Mouse (Mus musculus) heart, postnatal 0 days (tissue): Measurements from ENCODE around the gene Cnga1. TPM values are rescaled to one million over a fixed set of nuclear protein-coding genes. Genes with fewer than 3 reads are reported as not detected.

Source experiments
- ATAC-seq: fragments of 200-750 bp; cut with Nextera tagmentation; 2 replicates; pipeline ENCODE4 v1.8.0; 2017; ENCODE audit warnings: low read depth, moderate number of reproducible peaks, moderate library complexity; ENCODE audit not compliant: insufficient read depth
- DNase-seq: peaks from one replicate; pipeline ENCODE4 v3.0.0-alpha.2; 2016; ENCODE audit warnings: low spot score
- H3K27ac ChIP-seq: fragments of 300-500 bp; sonication (generic); 2 replicates; pipeline ENCODE4 v1.5.1; 2014; ENCODE audit warnings: low read depth, mild to moderate bottlenecking
- H3K27me3 ChIP-seq: fragments of 300-500 bp; sonication (generic); 2 replicates; pipeline ENCODE4 v1.6.1; 2014; ENCODE audit warnings: low read length, mixed read lengths; ENCODE audit not compliant: control insufficient read depth, insufficient read depth
- H3K36me3 ChIP-seq: fragments of 300-500 bp; sonication (generic); replicated peaks from 2 replicates; pipeline ENCODE4 v1.6.1; 2014; ENCODE audit warnings: low read length, mixed read lengths; ENCODE audit not compliant: control insufficient read depth, insufficient read depth
- H3K4me1 ChIP-seq: fragments of 300-500 bp; sonication (generic); 2 replicates; pipeline ENCODE4 v1.6.1; 2014; ENCODE audit warnings: antibody characterized with exemption; ENCODE audit not compliant: control insufficient read depth, insufficient read depth
- H3K4me2 ChIP-seq: fragments of 300-500 bp; sonication (generic); 2 replicates; pipeline ENCODE4 v1.6.1; 2014; ENCODE audit warnings: low read depth, mild to moderate bottlenecking, low read length, moderate library complexity
- H3K4me3 ChIP-seq: fragments of 300-500 bp; sonication (generic); 2 replicates; pipeline ENCODE4 v1.5.1; 2014; ENCODE audit warnings: low read depth, low read length
- H3K9ac ChIP-seq: fragments of 300-500 bp; sonication (generic); replicated peaks from 2 replicates; pipeline ENCODE4 v1.6.1; 2014; ENCODE audit warnings: low read depth, low read length, mixed read lengths
- H3K9me3 ChIP-seq: fragments of 300-500 bp; sonication (generic); replicated peaks from 2 replicates; pipeline ENCODE4 v1.6.1; 2016; ENCODE audit warnings: low read length; ENCODE audit not compliant: control insufficient read depth
- CTCF ChIP-seq: IDR thresholded peaks from 2 replicates; pipeline ENCODE4 v1.5.1; 2016; ENCODE audit warnings: antibody characterized with exemption, control low read depth, low read depth
- EP300 ChIP-seq: IDR thresholded peaks from 2 replicates; pipeline ENCODE4 v1.6.1; 2016; ENCODE audit warnings: antibody characterized with exemption, low read depth
- WGBS: fragments of 180-500 bp; shearing (Covaris S2); extraction: QIAGEN DNeasy Blood & Tissue Kit; methylation state at CpG from one replicate; pipeline ENCODE4 v1.1.7; 2014; 5-methylcytosine and 5-hydroxymethylcytosine counted together
- polyA plus RNA-seq: library from polyadenylated mRNA; unstranded; fragments of >200 nt; fragmentation: Nextera tagmentation; extraction: Ambion mirVana; gene quantifications from 2 replicates; pipeline ENCODE4 v1.2.1, GENCODE M21; 2015
- total RNA-seq: library from RNA; depleted of rRNA; stranded (reverse); fragments of >200 nt; gene quantifications from 2 replicates; pipeline ENCODE4 v1.2.3, GENCODE M21; 2014; ENCODE audit warnings: low replicate concordance; rRNA removed

Gene Cnga1
- total RNA-seq (not detected in 2 replicates), polyA plus RNA-seq (not detected in 2 replicates)

GRCm38 (mm10) chr5:72644175-72644574 is at the start of gene Cnga1:
Gene Cnga1, minus strand, starts transcription at chr5:72644275.
- peaks cover 35% of the 10 kb centered on the region for H3K27me3 ChIP-seq
- no peaks in the 10 kb centered on the region for H3K4me1 ChIP-seq
- H3K4me3 ChIP-seq: no peak within 1 kb of the TSS
- H3K4me2 ChIP-seq: no peak within 1 kb of the TSS
- no peaks in the 10 kb centered on the region for H3K36me3 ChIP-seq
- H3K9me3 ChIP-seq: no peaks in the 10 kb centered on the region
- WGBS: 82% methylated on average over 1 of the region's 1 CpGs
- no peak for DNase-seq
- no peak within 1 kb of the TSS for H3K9ac ChIP-seq
- H3K27ac ChIP-seq: no peak within 1 kb of the TSS
- TF ChIP-seq EP300: no peak
- no peak for TF ChIP-seq CTCF
- no peak for ATAC-seq

GRCm38 (mm10) chr5:72690516-72690915 is 46.4 kb upstream of the Cnga1 start:
- H3K9ac ChIP-seq: no peak overlapping the region
- WGBS: 88% methylated on average over 5 of the region's 5 CpGs
- no peak for ATAC-seq

GRCm38 (mm10) chr5:72689556-72689955 is 45.5 kb upstream of the Cnga1 start:
- no peak overlapping the region for H3K4me2 ChIP-seq
- DNase-seq (no peak), ATAC-seq (no peak)
- no peak overlapping the region for H3K27ac ChIP-seq
- no peak overlapping the region for H3K9ac ChIP-seq
- WGBS: 89% methylated on average over 7 of the region's 7 CpGs
- no peak overlapping the region for H3K4me3 ChIP-seq
- no peaks in the 10 kb centered on the region for H3K4me1 ChIP-seq
- no peaks in the 10 kb centered on the region for H3K9me3 ChIP-seq
- no peak for TF ChIP-seq EP300
- no peak for TF ChIP-seq CTCF
- H3K36me3 ChIP-seq: no peaks in the 10 kb centered on the region
- H3K27me3 ChIP-seq: no peaks in the 10 kb centered on the region

More at GRCm38 (mm10) chr5:72690516-72690915, 46.4 kb upstream of the Cnga1 start:
- no peak for TF ChIP-seq CTCF
- no peak for TF ChIP-seq EP300
- H3K27ac ChIP-seq: no peak overlapping the region
- no peaks in the 10 kb centered on the region for H3K4me1 ChIP-seq
- H3K9me3 ChIP-seq: no peaks in the 10 kb centered on the region
- no peak overlapping the region for H3K4me3 ChIP-seq
- DNase-seq: no peak
- no peaks in the 10 kb centered on the region for H3K27me3 ChIP-seq
- no peak overlapping the region for H3K4me2 ChIP-seq
- H3K36me3 ChIP-seq: no peaks in the 10 kb centered on the region

- no peak overlapping the region for H3K27ac ChIP-seq
- H3K4me3 ChIP-seq: no peak overlapping the region
- WGBS: 62% methylated on average over 6 of the region's 6 CpGs
- no peak for TF ChIP-seq CTCF
- no peak for TF ChIP-seq EP300
- ATAC-seq (no peak), DNase-seq (no peak)
- H3K36me3 ChIP-seq: no peaks in the 10 kb centered on the region
- H3K9ac ChIP-seq: no peak overlapping the region
- no peaks in the 10 kb centered on the region for H3K27me3 ChIP-seq
- H3K4me2 ChIP-seq: no peak overlapping the region
- H3K4me1 ChIP-seq: no peaks in the 10 kb centered on the region
- no peaks in the 10 kb centered on the region for H3K9me3 ChIP-seq
These were observed 37.4 kb upstream of the Cnga1 start for GRCm38 (mm10) chr5:72681451-72681850.

- ATAC-seq: no peak
- H3K9me3 ChIP-seq: no peaks in the 10 kb centered on the region
- no peak overlapping the region for H3K4me3 ChIP-seq
- H3K36me3 ChIP-seq: no peaks in the 10 kb centered on the region
- H3K27me3 ChIP-seq: no peaks in the 10 kb centered on the region
- H3K4me2 ChIP-seq: no peak overlapping the region
- H3K4me1 ChIP-seq: no peaks in the 10 kb centered on the region
- DNase-seq: no peak
- H3K9ac ChIP-seq: no peak overlapping the region
- WGBS: 79% methylated on average over 9 of the region's 9 CpGs
- no peak for TF ChIP-seq CTCF
- TF ChIP-seq EP300: no peak
- no peak overlapping the region for H3K27ac ChIP-seq
These were observed 31.0 kb upstream of the Cnga1 start for GRCm38 (mm10) chr5:72674994-72675542.

- no peak for TF ChIP-seq EP300
- TF ChIP-seq CTCF: no peak
- Histone ChIP-seq H3K9me3 (no peaks in the 10 kb centered on the region), H3K4me3 (no peak overlapping the region), H3K4me2 (no peak overlapping the region), H3K9ac (no peak overlapping the region), H3K4me1 (no peaks in the 10 kb centered on the region), H3K36me3 (no peaks in the 10 kb centered on the region), H3K27ac (no peak overlapping the region), H3K27me3 (no peaks in the 10 kb centered on the region)
- no peak for DNase-seq
- ATAC-seq: no peak
- WGBS: 64% methylated on average over 8 of the region's 8 CpGs
These were observed 27.1 kb upstream of the Cnga1 start for GRCm38 (mm10) chr5:72671017-72671699.
